Mouse (Mus musculus) yolk sac, embryonic 10.5 days (tissue): ENCODE measurements around the gene Odr4.

Experiments used
- DNase-seq: peaks from one replicate; pipeline ENCODE4 v3.0.0-alpha.2; 2017; ENCODE audit warnings: low spot score

The Odr4 gene

GRCm38 (mm10) chr1:150392638-150393487 is at the start of gene Odr4, which contains the start of gene Tpr:
Odr4 (minus strand) TSS chr1:150393080.
Tpr (plus strand) TSS chr1:150392838.
- peak; percentile 99 for DNase-seq

GRCm38 (mm10) chr1:150441731-150442130 is 48.9 kb upstream of the Odr4 start:
- DNase-seq = no peak

DNA sequence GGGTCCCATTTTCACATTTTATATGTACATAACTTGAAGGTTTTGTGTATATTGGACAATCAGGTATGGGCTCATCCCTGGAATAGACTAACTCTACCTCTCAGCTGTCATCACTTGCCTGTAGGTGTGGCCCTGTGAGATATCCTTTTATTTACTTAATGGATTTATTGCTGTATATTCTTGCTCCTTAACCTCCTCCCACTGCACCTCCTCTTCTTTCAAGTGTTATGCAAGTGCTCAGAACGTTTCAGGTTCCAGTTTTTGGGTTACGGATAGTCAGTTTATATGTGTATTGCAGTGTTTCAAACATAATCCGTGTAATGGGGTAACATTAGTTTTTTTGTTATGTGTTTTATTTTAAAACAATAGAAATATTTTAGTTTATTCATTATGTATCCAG is 45.8 kb upstream of the Odr4 start:
- DNase-seq = no peak

DNA sequence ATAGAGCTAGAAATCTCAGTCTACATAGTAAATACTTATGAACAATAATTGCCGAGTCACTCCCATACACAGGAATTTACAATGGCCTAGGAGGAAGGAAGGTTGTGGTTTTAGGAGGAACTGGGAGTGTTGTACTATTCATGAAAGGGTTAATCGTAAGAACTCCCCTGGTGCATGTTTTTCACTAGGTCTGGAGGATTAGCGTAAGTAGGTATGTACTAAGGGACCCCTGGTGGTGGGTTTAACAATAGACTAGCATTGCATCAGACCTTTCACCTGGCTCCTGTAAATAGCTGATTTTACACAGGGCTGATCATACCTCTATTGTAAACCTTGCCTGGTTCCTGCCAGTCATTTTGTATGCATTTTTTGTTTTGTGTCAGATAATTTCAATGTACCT is 33.3 kb upstream of the Odr4 start:
- DNase-seq = no peak

DNA sequence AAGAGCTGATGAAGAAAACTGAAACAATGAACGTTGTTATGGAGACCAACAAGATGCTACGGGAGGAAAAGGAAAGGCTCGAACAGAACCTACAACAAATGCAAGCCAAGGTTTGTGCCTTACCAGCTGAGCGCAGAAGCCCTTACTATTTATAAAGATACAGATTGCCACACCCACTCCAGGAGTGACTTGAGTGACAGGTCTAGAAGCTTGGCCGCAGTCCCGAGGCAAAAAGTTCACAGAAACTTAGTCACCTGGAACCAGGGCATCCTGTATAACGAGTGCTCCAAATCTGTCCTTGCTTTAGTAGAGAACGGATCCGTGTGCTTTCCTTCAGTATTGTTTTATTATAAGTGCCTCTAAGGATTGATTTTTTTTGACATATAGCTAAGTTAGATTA is 32.8 kb upstream of the Odr4 start:
- no peak for DNase-seq

- peak; percentile 55 for DNase-seq
Observed at GRCm38 (mm10) chr1:150418426-150418825, 25.5 kb upstream of the Odr4 start.

DNA sequence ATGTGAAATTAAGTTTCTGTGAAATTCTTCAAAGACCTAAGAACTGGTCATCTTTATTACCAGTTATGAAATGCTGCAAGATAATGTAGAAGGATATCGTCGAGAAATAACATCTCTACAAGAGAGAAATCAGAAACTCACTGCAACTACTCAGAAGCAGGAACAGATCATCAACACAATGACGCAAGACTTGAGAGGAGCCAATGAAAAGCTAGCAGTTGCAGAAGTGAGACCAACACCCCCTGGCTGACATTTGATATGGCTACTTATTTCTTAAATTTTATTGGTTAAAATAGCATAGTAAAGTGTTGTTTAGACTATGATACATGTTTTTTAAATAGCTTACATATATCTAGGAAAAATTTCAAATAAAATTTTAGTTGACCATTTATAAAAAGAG is 23.1 kb upstream of the Odr4 start:
- no peak for DNase-seq

GRCm38 (mm10) chr1:150409996-150410395 is 17.1 kb upstream of the Odr4 start:
- no peak for DNase-seq

GRCm38 (mm10) chr1:150407285-150407684 is 14.4 kb upstream of the Odr4 start:
- no peak for DNase-seq

DNA sequence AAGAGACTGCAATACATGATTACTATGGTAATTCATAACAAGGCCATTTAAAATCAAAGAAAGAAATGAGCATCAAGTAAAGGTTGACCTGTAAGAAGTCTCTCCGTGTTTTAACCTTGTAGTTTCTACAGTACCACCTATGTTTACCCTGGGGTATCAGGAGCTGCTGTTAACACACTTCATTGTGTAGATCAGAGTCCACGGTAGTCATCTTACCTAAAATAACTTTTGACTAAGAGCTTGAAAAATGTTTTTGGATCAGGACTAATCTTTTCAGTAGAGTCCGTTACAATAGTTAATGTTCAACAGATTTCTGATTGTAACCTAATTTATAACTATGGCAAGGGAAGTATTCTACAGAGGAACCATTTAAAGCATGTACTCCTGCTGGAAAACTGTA is 11.7 kb upstream of the Odr4 start:
- no peak for DNase-seq

GRCm38 (mm10) chr1:150403914-150404313 is 11.0 kb upstream of the Odr4 start:
- DNase-seq = no peak

- DNase-seq = no peak
Observed at GRCm38 (mm10) chr1:150396001-150396400, 3.1 kb upstream of the Odr4 start.

DNA sequence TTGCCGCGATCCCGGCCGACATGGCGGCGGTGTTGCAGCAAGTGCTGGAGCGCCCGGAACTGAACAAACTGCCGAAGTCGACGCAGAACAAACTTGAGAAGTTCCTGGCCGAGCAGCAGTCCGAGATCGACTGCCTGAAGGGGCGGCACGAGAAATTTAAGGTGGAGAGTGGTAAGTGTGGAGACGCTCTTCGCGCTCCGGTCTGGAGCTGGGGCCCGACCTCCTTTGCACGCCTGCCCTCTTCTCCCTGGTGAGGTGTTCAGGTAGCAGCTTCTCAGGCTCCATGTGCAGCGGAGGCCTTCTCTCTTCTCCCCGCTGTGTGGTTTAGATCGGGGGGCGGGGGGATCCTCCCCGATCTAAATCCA is 590 bp upstream of the Odr4 start:
- no peak for DNase-seq

DNA sequence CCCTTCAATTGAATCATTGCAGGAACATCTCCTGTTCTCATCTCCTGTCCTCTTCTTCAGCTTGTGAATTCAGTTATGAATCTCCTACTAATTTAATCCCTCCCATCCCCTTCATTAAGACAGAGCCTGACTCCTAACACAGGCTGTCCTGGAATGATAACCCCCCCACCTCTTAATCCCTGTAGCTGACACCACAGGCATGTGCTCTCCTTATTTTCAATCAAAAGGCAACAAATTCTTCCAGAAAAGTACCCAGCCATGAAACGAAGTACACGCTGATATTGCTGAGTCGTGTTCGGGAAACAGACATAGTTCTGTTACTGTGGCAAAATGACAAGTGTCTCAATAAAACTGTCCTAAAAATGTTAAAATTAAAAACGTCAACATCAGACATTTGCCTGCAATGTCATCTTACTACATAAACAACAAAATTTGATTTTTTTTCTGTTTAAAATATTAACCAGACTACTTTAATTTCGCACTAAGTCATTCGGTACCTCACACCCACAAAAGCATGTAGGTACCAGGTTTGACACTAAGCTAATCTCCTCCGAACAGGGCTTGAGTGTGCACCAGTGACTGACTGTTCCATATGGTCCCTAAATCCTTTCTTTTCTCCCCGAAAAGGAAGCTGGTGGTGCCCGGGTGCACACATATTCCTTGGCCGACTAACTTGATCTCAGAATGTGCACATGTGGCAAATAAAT is 796 bp downstream of the Odr4 start:
- no peak for DNase-seq

DNA sequence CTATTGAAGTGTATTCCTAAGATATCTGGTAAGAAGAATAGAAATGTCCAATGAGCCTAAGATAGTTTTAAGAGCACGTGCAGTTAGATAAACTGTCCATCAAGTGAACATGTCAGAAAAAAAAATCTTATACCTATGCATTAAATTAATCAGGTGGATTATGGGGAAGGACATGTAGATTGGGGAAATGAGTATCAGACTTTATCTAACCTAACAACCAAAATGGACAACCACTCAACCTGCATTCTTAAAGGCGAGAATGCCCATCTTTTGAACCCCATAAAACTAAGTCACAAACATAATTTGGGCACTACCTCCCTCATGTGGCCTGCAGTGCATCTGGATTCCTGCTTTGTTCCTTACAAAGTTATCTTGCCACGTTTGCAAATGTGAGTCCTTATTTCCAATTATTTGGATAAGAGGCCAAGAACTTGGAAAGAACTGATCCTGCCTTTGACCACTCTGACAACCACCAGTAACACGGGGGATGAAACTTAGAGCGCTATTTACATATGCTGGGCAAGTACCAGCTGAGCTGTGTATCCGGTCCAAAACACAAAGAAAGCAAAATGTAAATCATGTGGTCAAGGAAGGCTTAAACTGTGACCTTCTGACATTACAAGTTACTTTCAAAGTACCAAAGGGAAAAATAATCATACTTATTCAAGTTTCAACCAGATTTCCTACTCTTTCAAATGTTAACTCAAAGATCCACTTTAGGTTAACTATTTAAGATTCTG is 3.3 kb downstream of the Odr4 start:
- DNase-seq = no peak

DNA sequence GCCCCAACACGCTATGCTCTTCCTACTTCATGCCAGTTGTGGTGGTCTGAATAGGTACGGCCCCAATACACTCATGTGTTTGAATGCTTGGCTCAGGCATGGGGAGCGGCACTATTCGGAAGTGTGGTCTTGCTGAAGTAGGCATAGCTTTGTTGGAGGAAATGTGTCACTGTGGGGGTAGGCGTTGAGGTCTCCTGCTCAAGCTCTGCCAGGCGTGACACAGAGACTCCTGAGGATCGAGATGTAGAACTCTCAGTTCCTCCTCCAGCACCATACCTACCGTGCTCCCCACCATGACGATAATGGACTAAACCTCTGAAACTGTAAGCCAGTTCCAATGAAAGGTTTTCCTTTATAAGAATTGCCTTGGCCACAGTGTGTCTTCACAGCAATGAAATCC is 5.3 kb downstream of the Odr4 start:
- DNase-seq = no peak

- DNase-seq = no peak
Observed at GRCm38 (mm10) chr1:150384138-150384537, 8.7 kb downstream of the Odr4 start.

- no peak for DNase-seq
Observed at GRCm38 (mm10) chr1:150374247-150374646, 18.6 kb downstream of the Odr4 start.

DNA sequence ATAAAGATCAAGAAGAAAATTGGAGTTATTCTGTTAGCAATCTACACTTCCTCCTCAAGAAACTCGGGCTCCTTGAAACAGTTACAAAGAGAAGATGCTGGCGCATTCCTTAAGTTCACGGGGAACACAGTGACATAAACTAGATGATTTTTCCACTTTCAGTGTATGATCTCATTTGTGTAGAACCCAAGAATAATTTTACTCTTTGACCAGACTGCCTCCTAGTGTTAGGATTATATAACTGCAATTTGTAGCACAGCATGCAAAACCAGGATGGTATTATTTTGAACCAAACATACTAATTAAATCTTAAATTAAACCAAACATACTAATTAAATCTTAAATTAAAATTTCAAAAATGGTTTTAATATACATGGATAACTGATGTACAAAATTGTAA is 20.0 kb downstream of the Odr4 start:
- no peak for DNase-seq

DNA sequence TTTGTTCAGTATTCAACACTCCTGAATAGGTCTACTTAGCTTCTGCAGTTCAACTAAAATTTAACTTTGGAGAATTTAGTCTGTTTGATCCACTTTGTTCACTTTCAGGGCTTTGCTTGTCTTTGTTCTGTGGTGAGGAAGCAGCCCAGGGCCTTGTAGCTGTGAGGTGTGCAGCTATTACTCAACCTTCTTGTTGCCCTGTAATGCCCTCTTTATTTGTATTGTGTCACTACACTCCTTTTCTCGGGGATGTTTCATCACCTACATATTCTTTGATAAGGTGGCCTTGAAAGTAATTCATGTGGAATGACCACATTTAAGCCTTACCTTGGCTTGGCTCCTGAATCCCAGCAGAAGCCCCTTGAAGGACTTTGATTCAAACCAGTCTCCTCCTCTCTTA is 32.0 kb downstream of the Odr4 start:
- no peak for DNase-seq

DNA sequence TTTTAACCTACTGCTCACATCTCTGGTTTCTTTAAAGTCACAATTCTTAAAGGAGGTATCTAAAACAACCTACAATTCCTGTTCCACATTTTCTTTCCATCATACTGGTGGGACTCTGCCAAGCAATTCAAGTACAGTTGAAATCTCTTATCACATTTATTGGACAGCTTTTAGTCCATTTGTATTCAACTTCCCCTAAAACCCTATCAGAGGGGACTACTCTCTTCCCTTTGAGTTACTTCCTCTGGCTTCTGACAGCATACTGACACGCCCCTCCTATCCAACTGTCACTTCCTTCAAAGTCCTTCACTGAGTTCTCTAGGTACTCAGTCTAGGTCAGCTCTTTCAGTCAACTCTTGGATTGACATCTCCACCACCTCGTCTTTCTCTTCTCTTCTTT is 57.8 kb downstream of the Odr4 start:
- DNase-seq = no peak

GRCm38 (mm10) chr1:150319205-150319604 is 73.7 kb downstream of the Odr4 start, which contains the start of gene Pdc:
Pdc (plus strand) TSS chr1:150319417.
- no peak for DNase-seq
